Mouse (Mus musculus) olfactory bulb, adult 2 months (tissue): ENCODE results near the gene Syn3. TPM values are rescaled to one million over a fixed set of nuclear protein-coding genes. Genes with fewer than 3 reads are reported as not detected.

Experiments used
- H3K27ac ChIP-seq: fragments of 200-500 bp; 2 replicates; pipeline ENCODE4 v1.5.1; 2012; ENCODE audit warnings: low read depth, low read length; ENCODE audit not compliant: insufficient read depth
- H3K4me1 ChIP-seq: fragments of 200-500 bp; 2 replicates; pipeline ENCODE4 v1.6.1; 2012; ENCODE audit warnings: low read length; ENCODE audit not compliant: control insufficient read depth, insufficient read depth
- H3K4me3 ChIP-seq: fragments of 200-500 bp; 2 replicates; pipeline ENCODE4 v1.5.1; 2012; ENCODE audit warnings: mild to moderate bottlenecking, low read depth, low read length, moderate library complexity; ENCODE audit not compliant: insufficient read depth
- CTCF ChIP-seq: fragments of 200-500 bp; IDR thresholded peaks from 2 replicates; pipeline ENCODE4 v1.5.1; 2012; ENCODE audit warnings: low read depth, mild to moderate bottlenecking, low read length, moderate library complexity; ENCODE audit not compliant: insufficient read depth
- POLR2A ChIP-seq: fragments of 200-500 bp; IDR thresholded peaks from 2 replicates; pipeline ENCODE4 v1.6.1; 2012; ENCODE audit warnings: mild to moderate bottlenecking, low read depth, low read length, moderate library complexity; ENCODE audit not compliant: insufficient read depth
- WGBS: fragments of 180-500 bp; shearing (Covaris S2); methylation state at CpG from one replicate; pipeline ENCODE4 v1.1.7; 2018; 5-methylcytosine and 5-hydroxymethylcytosine counted together
- polyA plus RNA-seq: library from polyadenylated mRNA; stranded (reverse); fragments of >200 nt; gene quantifications from 2 replicates; pipeline ENCODE4 v1.2.4, GENCODE M21; 2012; ENCODE audit warnings: low replicate concordance; ENCODE audit not compliant: missing spikeins, insufficient read depth, insufficient read length

Gene Syn3
- polyA plus RNA-seq, 1 experiment = not detected

DNA sequence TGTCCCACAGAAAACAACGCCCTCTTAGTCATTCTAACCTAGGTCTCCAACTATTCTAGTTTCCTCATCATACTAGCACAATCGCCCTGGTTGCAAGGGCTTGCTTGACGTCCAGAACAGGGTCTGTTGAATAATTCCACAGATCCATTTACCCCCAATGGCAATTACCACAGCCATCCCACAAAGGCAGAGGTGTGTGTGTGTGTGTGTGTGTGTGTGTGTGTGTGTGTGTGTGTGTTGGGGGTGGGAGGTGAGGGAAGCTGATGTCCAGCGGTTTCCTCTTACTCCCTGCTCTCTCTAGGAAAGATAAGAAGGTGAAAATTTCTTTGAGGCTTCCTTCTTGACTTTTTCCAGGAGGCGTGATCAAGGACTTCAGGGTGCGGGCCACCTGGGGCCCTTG lies 198.9 kb downstream of the Syn3 start:
- WGBS = 68% methylated on average over 6 of the region's 6 CpGs
- H3K27ac ChIP-seq = no peak overlapping the region
- H3K4me3 ChIP-seq = peak overlapping the region; percentile 48; the same call in 1 of the 2 replicates
- TF ChIP-seq CTCF = no peak
- no peak for TF ChIP-seq POLR2A
- H3K4me1 ChIP-seq = peaks cover 32% of the 10 kb centered on the region

DNA sequence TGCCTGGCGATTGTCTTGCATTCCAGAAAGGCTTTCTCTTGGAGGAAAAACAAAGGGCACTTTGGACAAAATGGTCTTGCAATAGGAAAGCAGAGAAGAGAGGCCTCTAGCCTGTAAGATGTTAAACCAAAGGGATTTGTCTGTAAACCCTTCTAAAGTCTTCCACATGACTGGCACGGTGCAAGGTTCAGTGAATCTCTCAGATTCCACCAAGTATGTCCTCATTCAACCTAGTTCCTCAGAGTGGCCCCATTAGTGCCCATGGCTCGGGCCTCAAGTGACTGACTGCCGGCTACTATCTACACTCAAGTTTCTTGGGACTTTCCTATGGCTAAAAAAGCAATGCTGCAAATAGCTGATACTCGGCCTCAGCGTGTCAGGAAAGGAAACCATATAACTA lies 200.4 kb downstream of the Syn3 start:
- Histone ChIP-seq H3K27ac (no peak overlapping the region), H3K4me3 (no peak overlapping the region), H3K4me1 (peaks cover 25% of the 10 kb centered on the region)
- no peak for TF ChIP-seq CTCF
- TF ChIP-seq POLR2A = no peak
- 88% methylated on average over 6 of the region's 6 CpGs for WGBS

DNA sequence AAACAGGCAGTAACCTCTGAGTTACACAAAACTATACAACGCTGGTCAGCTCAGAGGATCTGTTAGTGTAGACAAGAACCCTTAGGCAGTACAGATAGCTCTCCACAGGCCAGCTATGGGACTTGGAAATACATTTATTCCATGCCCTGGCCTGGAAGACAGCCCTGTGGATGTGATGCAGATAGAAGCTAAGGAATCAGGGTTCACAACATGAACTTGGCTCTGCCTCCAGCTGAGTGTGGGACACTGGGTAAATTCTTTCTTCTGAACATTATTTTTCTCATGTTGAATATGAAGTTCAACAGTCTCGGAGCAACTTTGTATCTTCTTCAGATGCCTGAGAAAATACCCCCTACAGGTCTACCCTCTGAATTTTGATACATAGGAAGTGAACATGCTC lies 201.4 kb downstream of the Syn3 start:
- peaks cover 19% of the 10 kb centered on the region for H3K4me1 ChIP-seq
- TF ChIP-seq CTCF = no peak
- no peak for TF ChIP-seq POLR2A
- no peak overlapping the region for H3K27ac ChIP-seq
- WGBS = 99% methylated on average over 2 of the region's 2 CpGs
- no peak overlapping the region for H3K4me3 ChIP-seq

DNA sequence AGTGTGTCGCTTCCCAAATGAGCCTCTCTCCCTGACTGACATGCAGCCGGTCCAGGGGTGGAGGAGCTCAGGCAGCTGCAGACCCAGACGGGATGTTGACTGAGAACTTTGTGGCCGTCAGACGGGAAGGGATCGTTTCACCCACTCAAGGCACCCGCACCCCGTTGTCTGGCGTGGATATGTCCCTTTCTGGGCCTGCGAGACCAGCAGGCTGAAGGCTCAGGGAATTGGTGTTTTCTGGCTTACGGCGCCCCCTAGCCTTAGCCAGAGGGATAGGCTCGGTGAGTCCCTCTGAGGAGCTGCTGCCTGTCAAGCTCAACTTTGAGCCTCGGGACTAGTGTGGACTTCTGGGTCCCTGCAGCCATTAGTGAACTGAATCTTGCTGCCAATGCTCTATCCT lies 202.6 kb downstream of the Syn3 start:
- H3K4me1 ChIP-seq = peaks cover 19% of the 10 kb centered on the region
- TF ChIP-seq CTCF (peak; percentile 95), POLR2A (no peak)
- no peak overlapping the region for H3K4me3 ChIP-seq
- no peak overlapping the region for H3K27ac ChIP-seq
- WGBS = 4% methylated on average over 14 of the region's 14 CpGs

DNA sequence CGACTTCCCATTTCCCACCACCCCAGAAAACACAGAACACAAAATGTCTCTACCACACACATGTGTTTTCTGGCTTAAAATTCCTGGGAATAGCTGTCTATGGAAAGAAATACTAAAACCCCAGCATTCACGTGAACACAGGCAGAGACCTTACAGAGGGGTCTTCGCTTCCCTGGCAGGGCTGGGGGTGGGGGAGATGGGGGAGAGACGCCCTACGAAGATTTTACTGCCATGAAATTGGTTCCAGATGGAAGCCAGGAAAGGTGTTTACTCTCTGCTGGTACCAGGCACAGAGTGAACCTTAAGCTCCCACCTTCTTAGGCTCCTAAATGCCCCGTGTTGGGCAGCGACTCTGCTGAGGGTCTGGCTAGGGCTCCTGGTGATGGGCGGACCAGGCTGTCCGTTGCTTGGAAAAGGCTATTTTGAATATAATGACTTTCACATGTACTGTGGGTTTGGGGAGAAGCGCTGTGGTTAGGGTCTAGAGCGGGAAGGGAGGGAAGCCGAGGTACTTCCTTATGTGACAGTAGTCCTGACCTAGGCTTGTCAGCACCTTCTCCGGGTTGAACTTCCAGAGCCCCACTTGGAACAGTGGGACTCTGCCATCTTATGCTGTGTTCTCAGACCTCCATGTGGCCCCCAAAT lies 203.1 kb downstream of the Syn3 start:
- H3K4me3 ChIP-seq = no peak overlapping the region
- WGBS = 67% methylated on average over 13 of the region's 13 CpGs
- TF ChIP-seq CTCF (no peak), POLR2A (no peak)
- no peak overlapping the region for H3K27ac ChIP-seq
- H3K4me1 ChIP-seq = peaks cover 14% of the 10 kb centered on the region

DNA sequence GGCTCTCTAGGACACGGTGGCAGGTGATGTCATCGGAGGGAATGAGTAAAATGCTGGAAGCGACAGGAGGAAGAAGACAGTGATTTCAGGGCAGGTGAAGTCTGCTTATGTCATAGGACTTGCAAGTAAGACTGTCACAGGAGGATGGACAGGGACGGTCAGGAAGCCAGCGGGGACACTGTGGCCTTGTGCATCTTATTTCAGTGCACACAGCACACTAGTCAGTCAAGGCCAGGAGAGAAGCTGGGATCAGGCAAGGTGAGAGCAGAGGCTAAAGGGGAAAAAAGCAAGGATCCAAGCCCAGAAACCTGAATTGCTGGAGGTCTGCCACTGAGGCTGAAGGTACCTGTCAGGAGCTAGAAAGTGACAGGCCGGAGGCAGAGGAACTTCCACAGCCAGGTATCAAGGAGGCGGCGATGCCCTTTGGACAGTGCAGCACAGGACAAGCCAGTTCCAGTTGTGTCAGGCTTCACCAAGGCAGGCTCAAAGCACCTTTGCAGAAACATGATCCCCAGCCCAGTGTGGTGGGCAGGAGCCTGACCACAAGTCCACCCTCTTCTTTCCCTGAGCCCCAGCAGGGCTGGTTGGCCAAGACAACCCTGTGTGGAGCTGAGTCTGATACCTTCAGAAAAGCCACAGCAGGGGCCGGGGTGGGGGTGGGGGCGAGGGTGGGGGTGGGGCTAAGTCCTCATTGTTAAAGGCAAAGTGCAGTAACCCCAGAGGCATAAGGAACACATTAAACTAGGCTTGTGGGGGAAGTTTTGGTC lies 203.9 kb downstream of the Syn3 start:
- 80% methylated on average over 10 of the region's 10 CpGs for WGBS
- Histone ChIP-seq H3K4me1 (peaks cover 7% of the 10 kb centered on the region), H3K27ac (no peak overlapping the region), H3K4me3 (no peak overlapping the region)
- TF ChIP-seq POLR2A (no peak), CTCF (no peak)

DNA sequence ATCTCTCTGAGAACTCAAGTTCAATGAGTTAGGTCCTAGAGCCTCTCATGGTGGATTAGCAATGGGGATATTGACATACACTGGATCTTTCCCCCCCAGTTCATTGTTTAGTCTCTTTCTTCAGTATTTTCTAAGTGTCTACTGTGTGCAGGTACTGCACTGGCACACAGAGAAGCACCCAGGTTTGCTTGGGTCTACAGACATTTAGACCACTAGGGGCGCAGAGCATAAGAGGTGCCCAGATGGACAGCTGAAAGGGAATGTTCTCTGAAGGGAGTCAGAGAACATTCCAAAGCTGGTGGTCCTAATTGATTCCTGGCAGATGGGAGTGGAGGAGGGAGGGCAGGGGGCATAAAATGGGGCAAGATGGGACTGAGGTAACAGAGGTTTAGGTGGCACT lies 204.8 kb downstream of the Syn3 start:
- H3K4me3 ChIP-seq = no peak overlapping the region
- H3K4me1 ChIP-seq = peaks cover 7% of the 10 kb centered on the region
- TF ChIP-seq POLR2A = no peak
- no peak for TF ChIP-seq CTCF
- H3K27ac ChIP-seq = no peak overlapping the region
- WGBS = 83% methylated on average over 1 of the region's 1 CpGs

DNA sequence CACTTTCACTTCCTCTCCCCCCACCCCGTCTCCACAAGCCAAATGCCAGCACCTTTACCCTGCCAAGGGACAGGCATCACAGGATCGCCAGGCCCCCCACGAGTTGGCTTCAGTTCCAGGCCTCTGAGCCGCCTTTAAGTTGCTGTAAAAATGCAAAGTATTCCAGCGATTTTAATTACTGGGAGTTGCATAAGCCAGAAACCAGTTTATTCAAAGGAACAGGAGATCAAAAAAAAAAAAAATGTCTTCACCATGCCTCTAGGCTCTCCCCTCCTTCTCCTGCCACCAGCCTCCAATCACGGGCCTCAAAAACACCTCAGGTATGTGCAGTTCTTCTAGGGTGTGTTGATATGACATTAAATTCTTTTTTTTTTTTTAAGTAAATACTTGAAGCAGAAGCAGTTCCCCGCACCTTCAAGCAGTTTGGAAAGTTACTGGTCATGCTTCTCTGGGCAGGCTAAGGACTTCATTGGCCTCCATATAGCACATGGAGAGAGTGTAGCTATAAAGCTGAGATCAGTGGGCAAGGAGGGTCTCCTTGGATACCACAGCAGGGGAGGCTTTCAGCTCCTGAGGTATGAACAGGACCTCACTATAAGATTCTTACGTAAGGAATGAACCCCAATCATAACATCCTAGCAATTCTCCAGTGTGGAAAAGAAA lies 208.5 kb downstream of the Syn3 start:
- 66% methylated on average over 8 of the region's 8 CpGs for WGBS

DNA sequence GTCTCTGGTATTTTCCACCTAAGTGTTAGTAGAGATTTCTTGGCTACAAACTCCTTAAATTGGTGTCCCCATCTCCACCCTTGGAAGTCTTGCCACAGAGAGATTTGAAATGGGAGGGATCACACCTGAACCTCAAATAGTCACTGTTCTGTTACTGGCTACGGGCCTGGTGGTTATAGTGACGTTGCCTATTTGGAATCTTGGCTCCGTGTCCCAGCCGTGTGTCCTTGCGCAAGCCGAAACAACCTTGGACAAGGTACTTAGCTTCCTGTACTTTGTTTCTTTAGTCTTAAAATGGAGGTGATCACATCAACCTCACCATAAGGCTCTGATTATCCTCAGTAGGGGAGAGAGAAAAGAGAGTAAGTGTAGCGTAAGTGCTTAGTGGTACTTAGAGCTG lies 212.2 kb downstream of the Syn3 start:
- Histone ChIP-seq H3K4me1 (no peaks in the 10 kb centered on the region), H3K27ac (no peak overlapping the region), H3K4me3 (no peak overlapping the region)
- TF ChIP-seq POLR2A = no peak
- no peak for TF ChIP-seq CTCF
- 89% methylated on average over 7 of the region's 7 CpGs for WGBS

More for the DNA sequence above, 208.5 kb downstream of the Syn3 start:
- no peak overlapping the region for H3K27ac ChIP-seq
- no peak overlapping the region for H3K4me3 ChIP-seq
- TF ChIP-seq POLR2A (no peak), CTCF (no peak)
- H3K4me1 ChIP-seq = no peaks in the 10 kb centered on the region
